Mouse (Mus musculus) retina, adult 2 months (tissue): Measurements from ENCODE around the gene Adgrd1.

ENCODE experiments used
- DNase-seq: peaks from one replicate; pipeline ENCODE4 v3.0.0-alpha.2; 2012; ENCODE audit warnings: low read depth, low spot score

The Adgrd1 gene

DNA sequence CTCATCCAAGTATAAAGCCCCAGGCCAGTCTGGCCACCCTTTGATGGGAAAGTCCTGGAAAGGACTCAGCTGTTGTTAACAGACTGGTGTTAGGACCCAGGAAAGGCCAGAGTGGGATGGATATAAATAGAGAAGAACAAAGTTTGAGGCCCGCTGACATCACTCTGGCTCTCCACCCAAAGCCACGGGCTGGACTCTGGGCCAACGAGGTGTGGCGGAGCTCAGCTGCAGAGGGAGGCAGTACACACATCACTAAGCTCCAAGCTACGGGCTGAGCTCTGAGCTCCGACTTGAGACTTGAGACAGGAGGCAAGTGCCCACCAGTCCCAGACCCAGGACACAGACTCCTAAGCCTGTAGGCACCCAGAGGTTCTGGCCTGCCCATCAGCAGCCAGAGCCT is at the start of gene Adgrd1:
Adgrd1 (plus strand) TSS at position 240 of the 400 bp plus-strand sequence.
- DNase-seq, result no peak

DNA sequence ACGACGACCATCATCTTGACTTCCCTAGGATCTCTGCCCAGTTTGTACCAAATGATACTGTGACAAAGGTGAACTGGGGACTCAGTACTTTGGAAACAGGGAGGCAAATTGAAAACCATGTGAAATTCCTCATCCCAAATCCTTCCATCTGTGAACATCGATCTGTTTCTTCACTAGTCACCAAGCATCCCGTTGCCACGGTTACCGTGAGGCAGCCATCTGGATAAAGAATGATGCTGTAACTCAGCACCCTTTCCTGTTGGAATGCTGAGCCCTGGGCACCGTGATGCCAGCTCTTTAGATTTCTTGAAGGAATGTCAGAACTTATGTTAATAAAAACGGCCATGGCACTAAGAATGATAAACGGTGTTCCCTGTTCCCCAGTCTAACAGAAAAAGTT is 47.2 kb upstream of the Adgrd1 start:
- DNase-seq, result no peak

DNA sequence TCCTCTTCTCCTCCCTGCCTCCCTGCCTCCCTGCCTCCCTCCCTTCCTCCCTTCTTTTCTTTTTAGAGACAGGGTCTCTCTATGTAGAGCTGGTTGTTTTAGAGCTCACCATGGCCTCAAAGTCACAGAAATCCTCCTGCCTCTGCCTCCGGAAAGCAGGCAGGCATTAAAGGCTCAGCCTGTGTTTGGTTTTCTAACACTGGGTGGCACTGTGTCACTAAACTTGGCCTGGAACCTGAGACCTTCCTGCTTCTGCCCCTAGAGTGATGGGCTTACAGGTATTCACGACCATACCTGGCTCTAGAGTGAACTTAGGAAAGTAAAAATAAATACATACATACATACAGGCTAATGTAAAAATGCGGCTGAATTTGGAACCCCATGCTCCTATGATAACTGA is 44.6 kb upstream of the Adgrd1 start:
- DNase-seq, result no peak

DNA sequence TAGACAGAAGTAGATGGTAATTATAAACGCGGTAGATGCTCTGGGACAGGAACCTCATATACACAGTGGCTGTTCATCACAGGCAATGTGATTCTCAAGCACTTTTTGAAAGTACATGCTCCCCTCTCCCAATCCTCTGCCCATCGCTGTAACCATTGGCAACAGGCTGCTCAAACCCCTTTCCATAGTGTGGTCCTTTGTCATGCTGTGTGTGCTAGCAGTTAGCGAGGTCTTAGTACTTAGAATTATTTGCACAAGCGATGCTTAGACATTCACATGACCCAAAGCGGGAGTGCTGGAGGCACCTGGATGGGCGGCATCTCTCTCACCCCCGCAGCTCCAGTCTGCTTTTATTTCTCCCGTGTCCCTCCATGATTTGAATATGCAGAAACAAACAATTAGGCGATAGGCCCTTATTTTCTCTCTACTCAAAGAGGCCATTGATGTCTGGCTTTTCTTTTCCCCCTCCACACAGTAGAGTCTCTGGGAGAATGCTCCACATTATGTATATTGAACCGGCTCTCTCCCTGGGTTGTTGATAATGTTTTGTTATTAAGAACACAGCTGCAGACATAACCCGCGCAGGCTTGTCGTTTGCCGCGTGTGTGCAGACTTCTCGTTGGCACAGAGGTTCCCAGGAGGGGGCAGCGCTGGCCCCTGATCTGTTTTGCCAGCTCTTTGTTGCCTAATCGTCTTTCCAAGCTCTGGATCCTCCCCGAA is 43.8 kb upstream of the Adgrd1 start:
- no peak for DNase-seq

DNA sequence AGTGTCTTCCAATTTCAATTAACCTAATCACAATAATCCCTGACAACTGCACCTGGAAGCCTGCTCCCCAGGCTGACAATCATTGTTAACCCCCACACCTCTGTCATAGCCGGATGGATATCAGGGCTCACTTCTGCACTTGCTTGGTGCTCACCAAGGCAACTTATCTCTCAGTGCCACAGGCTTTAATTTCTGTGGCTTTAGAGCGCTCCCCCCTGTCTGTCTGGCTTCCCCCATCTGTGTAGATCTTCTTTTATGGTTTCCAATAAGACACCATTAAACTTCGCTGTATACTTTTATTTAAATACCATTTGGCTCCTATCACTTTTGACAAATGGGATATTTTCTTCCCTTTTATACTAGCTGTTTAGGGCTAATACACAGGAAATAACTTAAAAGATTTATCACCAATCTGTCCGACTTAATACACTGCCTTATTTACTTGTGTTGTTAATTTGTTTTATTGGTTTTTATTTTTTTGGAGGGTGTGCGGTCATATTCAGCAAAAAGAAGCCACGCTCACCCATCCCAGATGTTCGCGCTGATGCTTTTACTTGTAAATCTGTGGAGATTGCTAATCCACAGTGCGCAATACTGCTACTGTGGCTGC is 41.8 kb upstream of the Adgrd1 start:
- DNase-seq, result no peak

DNA sequence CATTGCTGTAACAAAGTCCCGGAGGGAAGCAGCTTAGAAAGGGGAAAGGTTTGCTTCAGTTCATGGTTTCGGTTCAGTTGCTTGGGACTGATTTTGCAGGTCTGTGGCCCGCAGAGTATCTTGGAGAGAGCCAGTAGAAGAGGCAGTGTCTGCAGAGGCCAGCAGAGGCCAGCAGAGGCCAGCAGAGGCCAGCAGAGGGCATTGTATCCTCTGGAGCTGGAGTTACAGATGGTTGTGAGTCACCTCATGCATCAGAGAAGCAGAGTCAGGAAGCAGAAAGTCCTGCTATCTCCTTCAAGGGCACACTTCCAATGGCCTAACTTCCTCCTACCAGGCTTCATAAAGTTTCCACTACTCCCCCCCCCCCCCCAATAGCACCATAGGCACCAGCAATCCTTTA is 37.4 kb upstream of the Adgrd1 start:
- no peak for DNase-seq

DNA sequence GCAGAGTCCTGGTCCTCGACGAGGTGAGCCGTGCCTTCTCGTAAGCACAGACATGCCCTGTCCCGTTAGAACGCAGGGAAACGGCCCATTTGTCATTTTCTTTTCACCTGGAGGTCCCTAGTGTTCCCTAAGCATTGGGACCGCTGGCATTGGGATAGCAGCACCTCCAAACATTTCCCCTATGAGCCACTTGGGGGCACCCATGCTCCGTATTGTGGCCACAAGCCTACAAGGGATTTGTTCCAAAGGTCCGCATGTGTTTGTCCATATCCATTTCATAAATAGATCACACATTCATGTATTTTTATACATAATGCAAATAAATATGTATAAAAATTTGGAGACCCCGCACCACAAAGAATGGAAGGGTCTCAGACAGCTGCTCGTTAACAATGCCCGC is 35.0 kb upstream of the Adgrd1 start:
- DNase-seq, result peak; percentile 20

DNA sequence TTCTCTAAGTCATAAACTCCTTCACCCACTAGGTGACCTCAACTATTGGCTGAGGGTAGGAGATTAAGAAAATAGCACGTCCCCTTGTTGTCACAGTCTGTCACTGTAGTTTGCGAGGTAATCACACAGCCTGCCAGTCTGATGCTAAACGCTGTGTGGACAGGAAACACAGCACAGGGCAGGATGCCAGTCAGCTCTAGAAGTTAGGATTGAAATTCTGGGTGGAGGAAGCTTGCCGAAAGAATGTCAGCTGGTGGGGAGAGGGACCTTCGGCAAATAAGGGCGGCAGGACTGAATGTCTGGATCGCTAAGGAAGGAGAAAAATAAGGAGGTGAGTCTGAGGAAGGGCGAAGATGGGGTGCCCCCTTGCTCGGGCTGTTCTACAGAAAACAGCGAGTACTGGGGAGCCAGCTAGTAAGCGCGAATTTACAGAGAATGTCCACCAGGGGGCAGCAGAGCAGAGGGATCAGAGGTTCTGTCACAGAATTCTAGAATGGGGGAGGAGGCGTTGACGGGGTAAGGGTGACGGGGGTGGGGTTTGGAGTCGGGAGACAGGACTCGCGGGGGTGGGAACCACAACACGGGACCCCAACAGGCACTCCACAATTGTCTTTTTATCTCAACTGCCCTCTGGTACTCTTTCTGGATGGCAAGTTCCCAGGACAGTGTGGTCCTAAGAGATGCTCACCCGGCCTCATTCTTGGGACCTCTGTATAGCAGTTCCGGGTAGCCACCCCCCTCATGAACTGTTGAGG is 33.3 kb upstream of the Adgrd1 start:
- peak; percentile 53 for DNase-seq

DNA sequence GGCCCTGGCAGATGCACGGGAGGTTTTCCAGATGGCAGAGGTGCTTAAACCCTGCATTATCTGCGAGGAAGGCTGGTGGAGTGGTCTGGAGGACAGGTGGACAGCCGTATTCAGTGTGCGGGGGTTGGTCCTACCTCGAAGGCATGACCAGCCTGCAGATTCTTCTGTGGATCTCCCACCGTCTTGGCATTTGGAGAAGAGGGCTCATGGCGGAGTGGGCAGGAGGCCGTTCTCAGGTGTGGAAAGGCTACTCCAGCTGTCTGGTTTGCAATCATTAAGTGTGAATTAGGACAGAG is 32.8 kb upstream of the Adgrd1 start:
- DNase-seq, result no peak

DNA sequence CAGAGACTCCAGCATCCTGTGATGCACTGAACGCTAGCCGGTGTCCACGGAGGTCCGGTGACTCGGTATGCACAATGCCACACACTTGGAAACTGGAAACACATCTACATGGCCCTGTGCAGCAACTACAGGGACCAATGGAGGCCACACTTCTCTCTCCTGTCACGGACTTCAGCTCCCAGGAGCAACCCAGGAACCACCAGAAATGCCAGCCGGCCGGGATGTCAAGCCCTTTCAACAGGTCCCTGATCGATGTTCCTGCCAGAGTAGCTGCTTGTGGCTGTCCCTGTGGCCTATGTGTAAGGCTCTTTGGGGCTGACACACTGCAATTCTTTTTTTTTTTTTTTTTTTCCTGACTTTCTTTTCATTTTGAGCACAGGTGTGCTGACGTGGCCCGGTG is 32.4 kb upstream of the Adgrd1 start:
- DNase-seq, result no peak

DNA sequence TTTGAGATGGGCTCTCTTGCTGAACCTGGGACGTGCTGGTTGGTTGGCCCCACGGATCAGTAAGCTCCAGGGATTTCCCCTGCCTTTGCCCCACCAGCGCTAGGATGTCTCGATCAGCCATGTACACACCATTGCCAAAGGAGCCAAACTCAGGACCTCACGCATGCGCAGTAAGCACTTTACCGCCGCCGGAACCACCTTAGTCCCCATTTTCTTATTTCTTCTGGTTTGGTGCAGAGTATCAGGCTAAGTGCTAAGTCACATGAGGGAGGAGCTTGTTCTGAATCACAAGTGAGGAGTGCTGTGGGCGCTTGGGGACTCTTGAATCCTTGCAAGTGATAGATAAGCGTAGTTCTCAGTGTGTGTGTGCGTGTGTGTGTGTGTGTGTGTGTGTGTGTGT is 31.2 kb upstream of the Adgrd1 start:
- DNase-seq, result no peak

DNA sequence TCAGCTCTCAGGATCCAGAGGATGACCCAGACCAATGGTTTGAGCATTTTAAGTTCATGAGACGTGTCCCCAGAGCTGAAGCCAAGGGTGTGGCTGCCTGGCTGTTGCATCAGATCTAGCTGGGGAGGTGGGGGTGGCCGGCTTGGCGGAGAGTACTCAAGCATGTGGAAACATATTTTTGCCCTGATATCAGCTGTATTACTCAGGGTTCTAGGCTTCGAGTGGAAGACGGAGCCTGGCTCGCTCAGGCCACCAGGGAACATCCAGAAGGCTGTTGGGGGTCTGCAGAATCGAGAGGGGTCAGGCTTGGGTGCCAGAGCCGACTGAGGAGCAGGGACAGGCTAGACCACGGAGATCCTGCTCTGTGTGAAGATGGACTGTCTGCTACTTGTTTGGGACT is 30.6 kb upstream of the Adgrd1 start:
- DNase-seq, result no peak

DNA sequence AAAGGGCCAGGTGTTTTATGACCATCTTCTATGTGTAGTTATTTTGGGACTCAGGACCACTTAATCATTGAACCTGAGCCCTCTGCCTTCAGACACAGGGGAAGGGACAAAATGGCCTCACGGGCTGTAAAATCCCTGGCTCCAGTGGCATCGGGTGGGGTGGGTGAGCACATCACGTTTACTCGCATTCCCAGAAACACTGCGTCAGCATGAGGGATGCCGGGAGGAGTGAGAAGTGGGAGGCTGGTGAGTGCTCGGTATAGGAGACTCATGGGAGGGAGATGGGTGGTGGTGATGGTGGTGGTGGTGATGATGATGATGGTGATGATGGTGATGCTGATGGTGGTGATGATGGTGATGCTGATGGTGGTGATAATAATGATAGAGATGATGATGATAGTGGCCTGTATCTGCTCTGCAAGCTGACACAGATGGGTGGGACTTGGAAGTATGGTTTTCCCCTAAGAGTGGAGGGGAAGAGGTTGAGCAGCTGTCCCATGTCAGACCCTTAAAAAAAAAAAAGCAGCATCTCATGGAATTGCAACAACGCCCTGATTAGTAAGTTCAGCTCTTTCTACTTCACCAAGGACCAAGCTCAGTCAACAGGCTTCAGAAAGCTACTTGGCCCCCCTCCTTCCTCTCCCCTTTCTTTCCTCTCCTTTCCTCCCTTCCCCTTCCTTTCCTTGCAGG is 29.9 kb upstream of the Adgrd1 start:
- DNase-seq, result no peak

DNA sequence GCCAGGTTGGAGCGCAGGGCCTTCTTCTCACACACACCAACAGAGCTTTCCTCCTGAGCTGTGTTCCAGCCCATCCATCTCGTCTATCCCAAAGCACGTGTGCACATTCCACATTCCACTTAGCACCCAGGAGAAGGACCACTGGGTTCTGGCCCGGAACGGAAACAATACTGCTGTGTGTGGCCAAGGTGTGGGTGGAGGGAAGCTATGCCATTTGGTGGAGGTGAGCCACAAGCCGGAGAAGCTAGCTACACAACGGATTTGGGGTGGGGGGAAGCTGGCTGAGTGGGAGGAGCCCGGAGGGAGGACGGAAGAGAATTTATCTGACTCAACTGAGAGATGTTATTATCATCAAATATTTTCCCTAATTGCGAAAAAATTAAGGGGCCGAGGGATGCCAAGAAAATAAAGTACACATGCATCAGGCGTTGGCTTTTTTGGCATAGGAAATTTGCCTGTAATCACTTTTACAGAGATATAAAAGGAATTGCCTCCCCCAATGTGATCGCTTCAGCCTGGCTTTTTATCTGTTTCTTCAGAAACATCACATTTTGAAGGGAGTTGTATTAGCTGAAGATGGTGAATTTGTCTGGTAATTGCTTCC is 29.2 kb upstream of the Adgrd1 start:
- no peak for DNase-seq

DNA sequence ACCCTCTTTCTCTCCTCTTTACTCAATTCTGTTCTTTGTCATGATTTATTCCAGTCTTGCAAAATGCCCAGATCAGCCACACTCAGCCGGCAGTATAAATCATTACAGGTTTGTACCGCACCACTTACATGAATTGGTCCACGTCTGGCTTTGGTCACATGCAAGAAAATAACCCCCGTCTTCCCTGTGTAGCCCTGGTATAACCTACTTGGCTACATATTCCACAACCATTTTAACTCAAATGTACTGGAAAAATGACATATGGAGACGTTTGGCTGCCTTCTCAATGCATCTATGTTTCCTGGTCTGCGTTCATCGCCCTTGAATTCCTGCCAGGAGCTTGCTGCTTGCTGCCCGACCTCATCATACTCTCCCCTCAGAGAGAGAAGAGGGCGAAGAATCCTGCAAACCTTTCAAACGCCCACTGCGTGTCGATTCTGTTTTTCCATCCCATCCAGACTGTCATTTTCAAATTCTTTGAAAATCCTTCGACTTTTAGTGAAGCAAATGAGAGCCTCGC is 24.7 kb upstream of the Adgrd1 start:
- no peak for DNase-seq

DNA sequence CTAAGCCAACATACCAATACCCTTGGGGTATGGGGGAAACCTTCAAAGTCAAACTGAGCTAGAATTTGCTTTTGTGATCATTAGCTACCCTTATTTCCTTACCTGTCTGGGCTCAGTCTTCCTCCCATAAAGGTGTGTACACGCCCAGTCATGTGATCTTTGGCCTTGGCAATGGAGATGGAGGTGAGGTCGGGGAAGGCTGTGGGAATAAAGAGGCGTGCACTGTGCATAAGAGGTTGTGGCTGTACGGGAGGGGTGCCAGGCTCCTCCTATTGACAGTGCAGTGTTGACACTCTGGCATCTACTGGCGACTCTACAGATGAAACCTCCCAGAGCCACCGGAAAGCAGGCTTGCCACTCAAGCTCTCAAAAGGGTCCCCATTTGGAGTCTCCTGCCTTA is 23.1 kb upstream of the Adgrd1 start:
- DNase-seq, result no peak

DNA sequence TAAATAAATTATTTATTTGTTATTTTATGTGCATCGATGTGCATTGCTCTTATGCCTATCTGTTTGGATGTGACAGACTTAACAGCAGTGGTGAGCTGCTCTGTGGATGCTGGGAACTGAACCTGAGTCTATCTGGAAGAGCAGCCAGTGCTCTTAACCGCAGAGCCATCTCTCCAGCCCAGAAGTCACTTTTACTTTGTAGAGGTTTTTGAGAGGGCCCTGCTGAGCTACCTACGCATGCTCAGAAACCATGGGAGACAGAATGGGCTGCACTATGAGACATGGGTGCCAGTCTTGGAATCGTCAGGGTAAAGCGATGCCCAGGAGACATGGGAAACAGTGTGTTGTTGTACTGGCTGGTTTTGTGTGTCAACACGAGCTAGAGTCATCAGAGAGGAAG is 20.5 kb upstream of the Adgrd1 start:
- DNase-seq, result no peak

DNA sequence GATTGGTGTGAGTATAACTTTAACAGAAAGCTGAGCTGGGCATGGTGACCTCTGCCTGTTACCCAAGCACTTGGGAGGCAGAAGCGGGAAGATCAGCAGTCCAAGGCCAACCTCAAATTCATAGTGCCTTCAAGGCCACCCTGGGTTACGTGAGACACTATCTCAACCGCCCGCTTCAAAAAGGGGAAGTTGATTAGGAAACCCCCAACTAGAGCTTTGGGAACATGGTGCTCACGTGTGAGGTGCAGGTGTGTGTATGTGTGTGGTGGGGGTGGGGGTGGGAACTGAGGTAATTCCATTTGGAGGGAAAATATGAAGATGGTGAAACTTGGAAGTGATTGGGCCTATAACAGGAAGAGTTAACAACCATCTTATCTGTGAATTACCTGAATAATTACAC is 19.3 kb upstream of the Adgrd1 start:
- DNase-seq, result no peak

DNA sequence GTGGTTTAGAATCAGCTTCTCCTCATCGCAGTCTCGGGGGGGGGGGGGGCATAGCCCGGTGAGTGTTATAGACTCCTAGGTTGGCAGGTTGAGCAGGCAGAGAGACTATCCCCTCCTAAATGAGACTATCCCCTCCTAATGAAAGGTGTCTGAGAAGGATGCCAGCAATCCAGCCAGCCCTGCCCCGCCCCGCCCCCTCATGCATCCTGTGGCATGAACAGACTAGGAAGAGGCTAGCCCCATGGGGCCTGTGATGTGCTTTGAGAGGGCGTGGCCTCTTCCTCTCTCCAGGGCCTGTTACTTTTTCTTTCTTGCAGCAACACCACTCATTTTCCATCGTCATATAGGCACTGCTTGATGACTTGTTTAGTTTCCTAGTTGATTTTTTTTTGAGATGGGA is 15.0 kb upstream of the Adgrd1 start:
- no peak for DNase-seq

DNA sequence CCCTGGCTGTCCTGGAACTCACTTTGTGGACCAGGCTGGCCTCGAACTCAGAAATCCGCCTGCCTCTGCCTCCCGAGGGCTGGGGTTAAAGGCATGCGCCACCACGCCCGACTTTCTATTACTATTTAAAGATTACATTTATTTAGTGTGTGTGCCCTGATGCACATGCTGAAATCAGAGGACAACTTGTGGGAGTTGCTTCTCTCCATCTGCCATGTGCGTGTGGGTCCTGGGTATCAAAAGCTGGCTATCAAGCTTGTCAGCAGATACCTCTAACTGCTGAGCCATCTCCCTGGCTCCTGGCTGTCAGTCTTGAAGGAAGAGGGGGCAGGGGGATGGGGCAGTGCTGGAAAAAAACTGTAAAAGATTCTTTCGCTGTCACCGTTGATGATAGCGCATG is 11.4 kb upstream of the Adgrd1 start:
- DNase-seq, result no peak

DNA sequence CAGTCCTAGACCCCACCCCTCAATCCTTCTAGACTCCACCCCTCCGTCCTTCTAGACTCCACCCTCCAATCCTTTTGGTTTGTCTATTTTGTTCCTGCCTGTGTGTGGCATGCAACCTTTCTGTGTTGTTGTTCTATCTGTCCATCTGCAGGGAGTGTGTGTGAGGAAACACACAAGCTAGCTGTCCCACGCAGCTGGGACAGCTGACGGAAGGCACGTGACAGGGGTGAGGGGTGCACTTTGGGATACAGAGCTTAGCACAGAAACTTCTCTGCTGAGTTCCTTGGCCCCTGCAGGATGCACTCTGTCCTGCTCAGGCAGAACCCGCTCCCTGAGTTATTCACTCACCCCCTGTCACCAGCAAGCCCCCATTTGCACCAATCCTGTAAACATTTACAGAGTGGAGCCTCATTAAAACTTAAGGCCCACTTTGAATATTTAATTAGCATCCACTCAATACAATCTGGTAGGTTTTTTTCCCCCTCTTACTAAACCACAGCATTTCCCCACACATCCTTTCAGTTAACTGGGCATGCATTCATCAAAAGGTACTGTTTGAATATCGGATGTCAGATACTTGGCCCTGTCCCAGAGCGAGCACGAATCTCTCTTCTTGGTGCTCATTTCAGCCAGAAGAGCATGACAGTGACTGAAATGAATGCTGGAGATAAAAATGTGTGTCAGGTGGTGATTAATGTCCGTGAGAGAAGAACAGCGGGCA is 4.0 kb upstream of the Adgrd1 start:
- no peak for DNase-seq
